Mouse (Mus musculus): Measurements from ENCODE around the gene Vmn2r13. TPM values are rescaled to one million over a fixed set of nuclear protein-coding genes. Genes with fewer than 3 reads are reported as not detected.

Gene Vmn2r13
- polyA plus RNA-seq (2015; fragmentation: Nextera tagmentation; extraction: Ambion mirVana) = not detected in 2 replicates

GRCm38 (mm10) chr5:109192099-109192498, at the start of gene Vmn2r13:
TSS of gene Vmn2r13 (minus strand) at chr5:109192199.

DNA sequence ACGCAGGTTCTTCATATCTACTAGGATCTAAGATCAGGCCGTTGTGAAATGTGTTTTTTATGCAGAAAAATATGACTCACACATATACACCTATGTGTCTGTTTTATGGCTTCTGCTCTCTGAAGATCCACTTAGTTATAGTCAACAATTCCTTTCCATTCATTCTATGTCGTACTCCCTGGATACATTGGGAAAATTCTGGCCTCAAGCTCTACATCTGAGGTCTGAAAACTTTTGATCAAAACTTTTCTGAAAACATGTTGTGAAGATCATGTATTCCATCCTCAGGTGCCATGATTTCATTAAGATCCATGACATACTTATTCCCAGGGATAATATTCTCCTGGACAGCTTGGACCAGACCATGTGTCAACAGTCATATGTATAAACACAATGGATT, 32.6 kb upstream of the Vmn2r13 start, which contains the start of gene Vmn2r14:
Gene Vmn2r14, minus strand, starts transcription at position 101 of the 400 bp plus-strand sequence.

Other genes with a start within 250 kb of the Vmn2r13 start
- gene Vmn2r10, start 185.7 kb downstream of the Vmn2r13 start, polyA plus RNA-seq (2015; fragmentation: Nextera tagmentation; extraction: Ambion mirVana) = not detected in 2 replicates
- gene Vmn2r11, start 132.6 kb downstream of the Vmn2r13 start, polyA plus RNA-seq (2015; fragmentation: Nextera tagmentation; extraction: Ambion mirVana) = not detected in 2 replicates
- not detected in 2 replicates for gene Vmn2r12, start 94.2 kb downstream of the Vmn2r13 start, polyA plus RNA-seq (2015; fragmentation: Nextera tagmentation; extraction: Ambion mirVana)
- gene Vmn2r14, start 32.5 kb upstream of the Vmn2r13 start, polyA plus RNA-seq (2015; fragmentation: Nextera tagmentation; extraction: Ambion mirVana) = not detected in 2 replicates
- not detected in 2 replicates for gene Vmn2r15, start 105.4 kb upstream of the Vmn2r13 start, polyA plus RNA-seq (2015; fragmentation: Nextera tagmentation; extraction: Ambion mirVana)
- not detected in 2 replicates for gene Vmn2r16, start 138.0 kb upstream of the Vmn2r13 start, polyA plus RNA-seq (2015; fragmentation: Nextera tagmentation; extraction: Ambion mirVana)
- not detected in 2 replicates for gene Vmn2r17, start 227.5 kb upstream of the Vmn2r13 start, polyA plus RNA-seq (2015; fragmentation: Nextera tagmentation; extraction: Ambion mirVana)

All from spleen, postnatal 0 days (tissue).